Mouse (Mus musculus): Measurements from ENCODE around the gene Cacng6.

The Cacng6 gene

DNA sequence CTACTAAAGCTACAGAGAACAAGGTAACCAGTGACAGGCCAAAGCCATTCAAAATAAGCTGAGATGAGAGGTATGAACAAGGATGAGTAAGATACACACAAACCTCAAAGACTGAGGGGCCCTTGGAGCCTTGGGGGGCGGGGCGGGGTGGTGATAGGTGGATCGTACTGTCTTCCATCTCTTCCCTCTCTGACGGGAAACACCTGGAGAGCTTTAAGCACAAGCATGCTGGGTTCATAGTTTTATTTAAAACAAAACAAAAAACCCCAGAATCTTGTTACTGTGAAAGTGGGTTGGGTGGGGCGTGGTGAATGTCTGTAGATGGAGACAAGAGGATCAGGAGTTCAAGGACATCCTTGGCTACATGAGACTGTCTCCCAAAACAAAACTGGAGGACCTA lies 3.5 kb upstream of the Cacng6 start:
- no peak for DNase-seq

- no peak for DNase-seq
Measured at GRCm38 (mm10) chr7:3421297-3421696, 2.7 kb upstream of the Cacng6 start.

DNA sequence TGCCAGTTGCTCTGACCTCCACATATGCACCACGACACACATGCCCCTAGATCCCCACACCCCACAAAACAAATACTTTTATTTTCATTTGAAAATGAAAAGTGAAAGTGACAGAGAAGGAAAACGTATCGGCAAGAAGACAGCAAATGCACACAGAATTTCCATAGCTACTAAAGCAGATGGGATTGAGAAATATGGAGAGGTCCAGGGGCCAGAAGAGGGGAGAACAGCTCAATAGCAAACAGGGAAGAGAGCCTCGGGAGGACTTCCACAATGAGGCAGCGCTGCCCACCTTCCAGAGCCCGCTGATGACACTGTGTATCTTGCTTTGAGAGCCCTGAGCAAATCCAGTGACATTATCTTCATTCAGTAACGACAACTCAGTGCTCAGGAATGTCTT lies 1.9 kb upstream of the Cacng6 start:
- no peak for DNase-seq

DNA sequence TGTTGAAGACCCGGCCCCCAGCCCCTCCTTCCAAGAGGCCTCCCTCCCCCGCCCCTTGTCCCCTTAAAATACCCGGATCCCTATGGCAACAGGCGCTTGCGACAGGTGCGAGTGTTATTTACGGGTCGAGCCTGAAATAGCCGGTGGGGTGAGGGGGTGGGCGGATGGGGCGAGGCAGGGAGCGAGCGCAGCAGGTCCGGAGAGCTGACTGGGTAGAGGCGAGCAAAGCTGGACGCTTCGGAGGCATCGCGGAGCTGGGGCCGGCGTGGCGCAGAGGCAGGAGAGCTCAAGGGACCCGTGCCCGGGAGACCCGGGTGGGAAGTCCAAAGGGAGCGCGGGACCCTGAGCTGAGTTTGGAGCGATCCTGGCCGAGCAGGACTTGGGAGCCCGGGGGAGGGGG lies 565 bp upstream of the Cacng6 start:
- DNase-seq, result no peak

GRCm38 (mm10) chr7:3425141-3425540 lies 1.1 kb downstream of the Cacng6 start:
- DNase-seq, result no peak

GRCm38 (mm10) chr7:3430161-3430560 lies 6.2 kb downstream of the Cacng6 start:
- DNase-seq, result no peak

DNA sequence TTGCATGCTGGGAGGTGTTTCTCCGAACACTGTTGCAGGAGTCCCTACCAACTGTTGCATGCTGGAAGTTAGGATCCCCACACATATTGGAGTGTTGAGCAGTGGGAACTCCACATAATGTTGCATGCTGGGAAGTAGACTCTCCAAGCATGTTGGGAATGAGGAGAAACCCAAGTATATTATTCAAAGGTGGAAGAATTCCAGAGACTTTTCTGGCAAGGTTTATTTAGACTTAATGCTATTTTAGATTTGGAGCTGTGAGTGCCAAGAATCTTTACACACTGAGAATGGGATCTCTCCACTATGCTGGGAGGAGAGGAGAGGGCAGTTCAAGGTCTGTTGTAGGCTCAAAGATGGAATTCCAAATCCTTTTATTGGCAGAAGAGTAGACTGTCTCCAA lies 8.1 kb downstream of the Cacng6 start:
- no peak for DNase-seq

GRCm38 (mm10) chr7:3437941-3438340 lies 13.9 kb downstream of the Cacng6 start:
- DNase-seq, result no peak

DNA sequence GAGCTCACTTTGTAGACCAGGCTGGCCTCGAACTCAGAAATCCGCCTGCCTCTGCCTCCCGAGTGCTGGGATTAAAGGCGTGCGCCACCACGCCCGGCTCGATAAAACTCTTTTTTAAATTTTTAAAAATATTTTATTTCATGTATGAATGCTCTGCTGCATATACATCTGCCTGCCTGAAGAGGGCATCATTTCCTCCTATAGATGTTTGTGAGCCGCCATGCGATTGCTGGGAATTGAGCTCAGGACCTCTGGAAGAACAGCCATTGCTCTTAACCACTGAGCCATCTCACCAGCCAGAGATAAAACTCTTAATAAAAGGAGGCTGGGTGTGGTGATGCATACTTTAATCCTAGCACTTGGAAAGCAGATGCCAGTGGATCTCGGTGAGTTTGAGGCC lies 16.0 kb downstream of the Cacng6 start:
- DNase-seq, result no peak

- no peak for DNase-seq
Measured at GRCm38 (mm10) chr7:3440526-3440925, 16.5 kb downstream of the Cacng6 start.

- DNase-seq, result no peak
Measured at GRCm38 (mm10) chr7:3442476-3443062, 18.6 kb downstream of the Cacng6 start.

GRCm38 (mm10) chr7:3444678-3445077 lies 20.7 kb downstream of the Cacng6 start:
- DNase-seq, result no peak

DNA sequence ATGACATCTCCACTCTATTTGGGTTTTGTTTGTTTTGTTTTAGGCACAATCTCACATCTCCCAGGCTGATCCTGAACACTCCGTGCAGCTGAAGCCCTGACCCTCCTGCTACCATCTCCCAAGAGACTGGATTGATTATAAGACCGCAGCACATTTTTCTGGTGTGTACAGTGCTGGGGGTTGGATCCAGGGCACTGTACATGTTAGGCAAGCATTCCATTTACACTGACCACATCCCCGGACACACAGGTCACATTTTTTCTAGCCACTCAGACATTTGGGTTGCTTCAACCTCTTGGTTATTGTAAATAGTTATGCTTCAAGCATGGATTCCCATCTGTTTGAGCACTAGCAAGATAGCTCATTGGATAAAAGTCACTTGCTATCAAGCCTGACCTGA lies 22.6 kb downstream of the Cacng6 start:
- no peak for DNase-seq

- DNase-seq, result no peak
Measured at GRCm38 (mm10) chr7:3447026-3447425, 23.0 kb downstream of the Cacng6 start.

- DNase-seq, result peak; percentile 46
Measured at GRCm38 (mm10) chr7:3448737-3449454, 24.9 kb downstream of the Cacng6 start.

GRCm38 (mm10) chr7:3450671-3451070 lies 26.7 kb downstream of the Cacng6 start:
- DNase-seq, result no peak

GRCm38 (mm10) chr7:3451161-3451560 lies 27.2 kb downstream of the Cacng6 start:
- DNase-seq, result no peak

- no peak for DNase-seq
Measured at GRCm38 (mm10) chr7:3452821-3453485, 29.0 kb downstream of the Cacng6 start.

DNA sequence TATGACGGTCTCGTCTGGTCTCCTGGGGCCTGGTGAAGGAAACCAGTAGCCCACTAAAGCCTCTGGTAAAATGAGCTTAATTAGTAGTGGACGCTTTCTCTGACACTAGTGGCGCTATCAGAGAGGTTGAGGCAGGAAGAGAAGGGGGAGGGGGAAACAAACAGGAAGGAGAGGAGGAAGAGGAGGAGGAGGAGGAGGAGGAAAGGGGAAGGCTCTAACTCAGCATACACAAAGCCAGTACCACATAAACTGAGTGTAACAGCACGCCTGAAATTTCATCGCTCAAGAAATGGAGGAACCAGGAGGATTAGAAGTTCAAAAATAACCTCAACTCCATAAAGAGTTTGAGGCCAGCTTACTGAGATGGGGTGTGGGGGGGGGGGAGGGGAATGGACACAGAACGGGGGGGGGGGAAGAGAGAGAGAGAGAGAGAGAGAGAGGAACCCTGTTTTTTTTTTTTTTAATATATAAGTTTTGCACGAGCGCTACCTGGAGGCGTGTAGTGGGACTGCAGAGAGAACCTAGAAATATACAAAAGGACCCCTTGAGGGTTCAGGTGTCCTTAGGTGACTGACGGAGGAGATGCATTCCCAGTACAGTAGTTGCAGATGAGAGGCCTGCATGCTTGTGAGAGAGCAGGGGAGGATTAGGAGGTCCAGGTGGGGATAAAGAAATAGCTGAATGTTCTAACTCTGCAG lies 29.6 kb downstream of the Cacng6 start:
- no peak for DNase-seq

GRCm38 (mm10) chr7:3457111-3457840 lies 33.3 kb downstream of the Cacng6 start:
- DNase-seq, result no peak

- no peak for DNase-seq
Measured at GRCm38 (mm10) chr7:3457841-3458217, 33.8 kb downstream of the Cacng6 start.

DNA sequence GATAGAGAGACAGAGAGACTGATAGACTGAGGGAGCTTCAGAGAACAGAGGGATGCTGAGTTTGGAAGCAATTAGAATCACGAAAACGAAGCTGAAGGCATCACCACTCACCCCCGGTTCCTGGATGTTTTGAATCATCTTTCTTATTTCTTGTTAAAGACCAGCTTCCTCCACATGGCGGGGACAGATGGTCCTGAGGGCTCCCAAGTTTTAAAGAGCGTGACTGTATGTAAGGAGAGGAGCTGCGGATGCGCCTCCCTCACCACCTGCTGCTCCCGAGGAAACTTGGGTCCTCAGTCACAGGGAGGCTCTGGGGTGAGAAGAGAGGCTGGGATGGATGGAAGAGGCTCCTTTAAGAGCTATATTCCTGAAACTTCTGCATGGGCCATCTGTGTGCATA lies 36.3 kb downstream of the Cacng6 start:
- no peak for DNase-seq

DNA sequence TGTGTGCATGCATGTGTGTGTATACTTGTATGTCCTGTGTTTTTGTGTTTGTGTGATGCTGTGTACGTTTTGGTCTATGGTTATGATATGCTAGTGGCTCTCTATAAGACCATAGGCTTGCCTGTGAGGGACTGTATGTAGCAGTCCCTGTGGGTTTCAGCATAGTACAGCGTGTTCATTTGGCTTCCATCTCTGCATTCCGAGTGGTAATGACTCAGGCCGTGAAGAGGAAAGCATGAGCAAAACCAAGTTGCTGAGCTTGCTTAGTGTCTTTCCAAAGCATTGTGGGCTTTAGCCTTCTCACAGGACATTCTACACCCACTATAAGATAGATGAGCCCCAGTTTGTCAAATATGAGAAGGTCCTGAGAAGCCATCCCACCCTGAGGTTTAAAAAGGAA lies 39.3 kb downstream of the Cacng6 start:
- DNase-seq, result no peak

All from cerebellum, adult 11 months (tissue).